Mouse (Mus musculus) MEL-GATA-1-ER (cell line): ENCODE results near the gene Pgbd1.
"Not testable (repeated sequence)": the region's sequence is repeated elsewhere in the genome, so short reads cannot be mapped to it uniquely, and the experiment has no call there.

Experiments used
- DNase-seq: peaks from one replicate; pipeline ENCODE4 v3.0.0-alpha.2; 2012; ENCODE audit warnings: low read depth; ENCODE audit errors: extremely low read depth

The Pgbd1 gene

DNA sequence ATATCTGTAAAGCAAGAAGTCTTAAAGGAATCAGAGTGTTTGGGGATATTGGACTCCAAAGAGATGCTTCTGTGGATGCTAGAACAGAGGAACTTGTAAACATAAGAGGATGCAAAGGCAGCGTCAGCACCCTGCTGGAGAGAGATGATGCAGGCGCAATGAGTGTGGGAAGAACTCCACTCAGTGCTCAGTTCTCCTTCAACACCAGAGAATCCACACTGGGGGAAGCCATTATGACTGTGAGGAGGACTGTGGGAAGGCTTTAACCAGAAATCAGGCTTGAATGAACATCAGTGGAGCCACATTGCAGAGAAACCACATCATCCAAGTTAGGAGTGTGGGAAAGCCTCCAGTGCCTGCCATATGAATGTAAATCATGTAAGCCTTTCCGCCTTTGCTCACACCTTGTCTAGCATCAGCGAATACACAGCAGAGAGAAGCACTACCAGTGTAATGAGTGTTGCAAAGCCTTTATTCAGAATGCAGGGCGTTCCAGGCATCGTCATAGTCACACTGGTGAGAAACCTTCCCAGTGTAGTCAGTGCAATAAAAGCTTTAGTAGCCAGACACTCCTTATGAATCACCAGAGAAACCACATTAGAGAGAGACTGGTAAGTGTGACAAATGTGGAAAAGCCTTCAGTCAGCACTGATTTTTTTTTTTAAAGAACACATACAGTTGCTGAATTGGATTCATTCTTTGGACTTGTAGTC is 23.4 kb downstream of the Pgbd1 start:
- DNase-seq = no peak

DNA sequence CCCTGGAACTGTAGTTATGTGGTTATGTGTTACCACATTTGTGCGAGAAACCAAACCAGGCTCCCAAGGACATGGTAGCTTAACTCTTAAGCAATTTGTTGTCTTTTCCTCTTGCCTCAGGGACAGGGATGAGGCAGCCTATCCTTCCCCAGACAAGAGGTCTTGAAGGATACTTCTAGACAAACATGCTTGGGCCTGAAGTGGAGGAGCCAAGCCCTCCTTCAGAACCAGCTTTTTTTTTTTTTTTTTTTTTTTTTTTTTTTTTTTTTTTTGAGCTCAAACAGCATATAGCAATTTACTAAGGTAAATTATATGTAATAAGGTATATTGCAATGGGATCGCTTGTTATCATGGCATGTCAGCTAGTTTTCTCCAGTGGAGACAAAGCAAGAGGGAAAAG is 25.1 kb downstream of the Pgbd1 start:
- no peak for DNase-seq

DNA sequence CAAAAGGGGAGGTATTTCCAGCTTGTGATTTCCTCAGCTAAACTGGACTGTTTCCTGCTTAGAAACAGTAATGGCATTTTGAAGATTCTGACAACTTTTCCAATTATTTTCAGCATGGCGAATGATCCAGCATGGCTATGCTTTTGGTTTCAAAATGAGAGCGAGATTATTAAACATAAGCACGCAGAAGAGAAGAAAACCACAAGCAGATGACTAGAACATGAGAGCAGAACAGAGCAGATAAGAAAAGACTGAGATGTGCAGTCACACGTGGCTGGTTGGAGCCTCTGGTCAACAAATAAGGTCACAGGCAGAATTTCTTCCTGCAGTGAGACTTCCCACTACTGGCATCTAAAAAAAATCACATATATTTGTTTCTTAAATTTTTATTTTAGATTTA is 25.6 kb downstream of the Pgbd1 start:
- DNase-seq = peak; percentile 39

DNA sequence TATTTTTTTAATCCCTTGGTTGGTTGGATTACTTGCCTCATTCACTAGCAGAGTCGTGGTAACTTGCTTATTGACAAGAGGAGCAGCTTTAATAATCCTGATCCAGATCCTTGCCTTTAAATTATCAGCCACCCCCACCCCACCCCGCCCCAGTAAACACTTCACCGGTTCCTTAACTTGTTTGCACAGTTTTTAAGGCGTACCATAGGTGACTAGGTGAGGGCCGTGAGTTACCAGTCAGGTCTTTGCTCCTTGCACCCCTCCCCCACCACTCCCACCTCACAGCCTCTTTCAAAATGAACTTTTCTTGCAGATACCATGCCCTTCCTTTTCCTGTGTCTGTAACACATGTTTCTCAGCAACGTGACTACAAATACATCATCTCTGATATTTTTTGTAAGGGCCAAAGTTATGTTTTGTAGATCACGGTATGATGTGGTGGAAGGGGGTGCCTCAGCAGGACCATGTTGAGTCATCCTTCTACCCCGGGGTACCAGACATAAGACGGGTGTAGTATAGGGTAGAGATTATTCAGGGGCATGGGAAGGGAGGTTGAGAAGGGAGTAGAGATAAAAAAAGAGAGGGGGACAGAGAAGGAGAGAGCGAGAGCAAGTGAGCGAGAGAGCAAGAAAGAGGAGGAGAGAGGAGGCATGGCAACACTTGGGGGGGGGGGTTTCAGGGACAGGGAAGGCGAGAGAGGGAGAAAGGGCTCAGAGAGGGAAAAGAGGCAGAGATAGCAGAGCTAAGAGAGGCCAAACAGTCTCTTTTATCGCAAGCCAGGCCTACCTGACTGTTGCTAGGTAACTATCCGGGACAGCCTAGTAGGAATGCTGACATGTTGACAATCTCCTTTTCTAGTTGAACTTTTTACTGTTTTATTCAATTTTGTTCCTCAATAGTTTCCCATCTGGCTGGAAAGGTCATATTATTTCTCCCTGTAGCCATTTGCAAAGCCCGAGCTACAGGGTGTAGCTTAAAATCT is 26.3 kb downstream of the Pgbd1 start:
- peak; percentile 39 for DNase-seq

DNA sequence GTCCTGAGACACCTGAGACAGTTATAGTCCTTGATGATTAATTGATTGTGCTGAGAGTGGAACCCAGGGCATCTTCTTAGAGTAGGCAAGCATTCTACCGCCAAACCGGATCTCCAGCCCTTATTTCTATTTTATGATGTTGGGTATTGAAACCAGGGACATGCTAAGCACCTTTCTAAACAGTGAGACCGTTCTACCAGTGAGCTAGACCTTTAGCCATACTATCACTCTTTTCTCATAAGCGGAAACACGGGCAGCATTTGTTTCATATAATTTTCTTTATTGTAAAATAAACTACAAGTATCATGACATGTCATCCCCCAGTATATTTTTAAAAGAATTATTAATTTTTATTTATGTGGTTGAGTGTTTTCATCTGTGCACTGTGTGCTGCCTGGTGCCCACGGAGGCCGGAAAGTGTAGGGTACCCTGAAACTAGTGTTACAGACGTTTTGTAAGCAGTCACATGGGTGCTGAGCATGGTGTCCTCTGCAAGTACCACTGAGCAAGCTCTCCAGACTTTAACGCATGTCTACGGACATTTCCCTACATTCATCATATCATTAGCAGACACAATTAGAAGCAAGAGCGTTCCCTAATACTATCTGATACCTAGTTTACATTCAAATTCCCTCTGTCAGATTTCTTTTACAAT is 31.9 kb downstream of the Pgbd1 start:
- DNase-seq = no peak

DNA sequence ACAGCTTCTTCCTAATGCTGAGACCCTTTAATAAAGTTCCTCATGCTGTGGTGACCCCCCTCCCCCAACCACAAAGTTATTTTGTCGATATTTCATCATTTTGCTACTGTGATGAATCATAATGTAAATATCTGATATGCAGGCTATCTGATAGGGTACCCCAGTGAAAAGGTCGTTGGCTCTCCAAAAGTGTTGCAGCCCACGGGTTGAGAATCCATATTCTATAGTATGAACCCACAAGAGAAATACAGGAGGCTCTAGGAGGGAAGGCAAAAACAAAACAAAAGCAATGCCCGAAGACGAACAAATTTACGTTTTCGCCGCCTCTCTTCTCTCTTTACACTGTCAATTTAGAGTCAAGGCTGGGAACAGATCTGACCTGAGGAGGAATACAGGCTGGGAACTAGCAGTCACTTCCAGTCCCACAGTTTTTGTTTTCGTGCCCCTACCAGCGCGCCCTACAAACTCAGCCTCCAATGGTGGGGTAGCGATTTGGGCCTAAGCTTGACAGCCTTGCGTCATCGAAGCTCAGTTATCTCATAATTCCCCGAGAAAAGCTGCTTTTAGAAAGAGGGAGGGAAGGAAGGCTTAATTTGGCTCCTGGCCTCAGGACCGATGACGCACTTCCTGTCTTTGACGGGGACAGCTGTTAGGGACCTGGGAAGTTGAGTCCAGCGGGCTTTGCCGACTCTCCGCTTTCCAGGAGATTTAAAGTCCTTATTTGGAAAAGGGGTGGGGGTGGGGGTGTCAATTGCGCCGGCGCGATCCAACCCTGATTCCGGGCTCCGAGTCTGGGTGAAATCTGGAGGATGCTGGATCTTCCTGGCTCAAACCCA is 32.7 kb downstream of the Pgbd1 start:
- no peak for DNase-seq

DNA sequence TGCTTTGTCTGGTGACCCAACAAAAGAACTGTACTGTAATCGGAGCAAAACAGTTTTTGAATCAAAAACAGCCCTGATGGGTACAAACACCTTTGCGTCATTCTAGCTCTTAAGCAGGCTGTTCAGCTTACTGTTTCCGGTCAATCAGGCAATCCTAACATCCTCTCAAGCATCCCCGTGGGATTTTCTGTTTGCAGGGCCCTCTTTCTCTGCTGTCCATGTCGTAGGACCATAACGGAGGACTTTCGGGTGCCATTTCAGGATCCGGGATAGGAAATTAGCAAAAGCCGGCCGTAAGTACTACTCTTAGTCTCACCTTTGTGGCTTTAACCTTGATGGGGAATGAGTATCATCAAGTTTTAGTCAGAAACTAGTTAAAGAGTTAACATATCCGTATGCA is 33.5 kb downstream of the Pgbd1 start:
- no peak for DNase-seq

DNA sequence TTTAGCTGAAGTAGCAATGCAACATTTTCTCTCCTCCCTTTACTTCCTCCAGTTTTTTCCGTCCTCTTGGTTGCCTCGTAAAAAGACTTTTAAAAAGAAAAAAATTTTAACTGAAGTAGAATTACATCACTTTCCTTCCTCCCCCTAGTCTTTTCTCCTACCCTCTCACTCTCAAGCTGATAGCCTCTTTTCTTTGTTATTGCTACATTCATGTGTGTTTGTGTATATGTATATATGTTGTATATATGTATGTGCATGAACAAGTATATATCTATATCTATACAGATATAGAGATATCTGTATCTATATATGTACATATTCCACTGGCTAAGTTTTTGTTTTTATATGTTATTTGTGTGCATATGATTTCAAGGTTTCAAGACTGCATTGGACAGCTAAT is 38.0 kb downstream of the Pgbd1 start:
- no peak for DNase-seq

DNA sequence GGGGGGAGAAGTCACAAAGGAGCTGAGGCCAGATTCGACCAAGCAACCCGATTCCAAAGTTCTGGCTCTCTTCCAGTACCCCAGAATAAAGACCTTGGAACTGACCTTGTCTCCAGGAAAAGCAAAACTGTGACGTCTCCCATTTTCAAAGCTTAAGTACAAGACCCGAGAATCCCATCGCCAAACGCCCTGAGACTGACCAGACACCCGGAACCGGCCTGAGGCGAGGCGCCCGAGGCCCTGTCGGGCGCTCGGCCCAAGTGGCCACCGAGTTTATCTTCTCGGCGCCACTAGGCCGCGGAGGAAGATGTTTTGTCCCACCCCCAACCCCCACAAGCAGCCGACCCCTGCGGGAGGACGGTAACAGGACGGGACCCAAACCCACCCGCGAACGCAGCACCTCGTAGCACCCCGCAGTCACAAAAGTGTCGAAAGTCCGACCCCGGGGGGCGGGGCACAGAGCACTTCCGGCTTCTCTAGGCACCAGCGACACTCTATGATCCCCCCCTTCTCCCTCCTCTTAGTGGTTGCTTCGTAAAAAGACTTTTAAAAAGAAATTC is 38.5 kb downstream of the Pgbd1 start, which contains the start of gene Zkscan3:
Gene Zkscan3, minus strand, starts transcription at position 469 of the 560 bp plus-strand sequence.
- peak; percentile 60 for DNase-seq

DNA sequence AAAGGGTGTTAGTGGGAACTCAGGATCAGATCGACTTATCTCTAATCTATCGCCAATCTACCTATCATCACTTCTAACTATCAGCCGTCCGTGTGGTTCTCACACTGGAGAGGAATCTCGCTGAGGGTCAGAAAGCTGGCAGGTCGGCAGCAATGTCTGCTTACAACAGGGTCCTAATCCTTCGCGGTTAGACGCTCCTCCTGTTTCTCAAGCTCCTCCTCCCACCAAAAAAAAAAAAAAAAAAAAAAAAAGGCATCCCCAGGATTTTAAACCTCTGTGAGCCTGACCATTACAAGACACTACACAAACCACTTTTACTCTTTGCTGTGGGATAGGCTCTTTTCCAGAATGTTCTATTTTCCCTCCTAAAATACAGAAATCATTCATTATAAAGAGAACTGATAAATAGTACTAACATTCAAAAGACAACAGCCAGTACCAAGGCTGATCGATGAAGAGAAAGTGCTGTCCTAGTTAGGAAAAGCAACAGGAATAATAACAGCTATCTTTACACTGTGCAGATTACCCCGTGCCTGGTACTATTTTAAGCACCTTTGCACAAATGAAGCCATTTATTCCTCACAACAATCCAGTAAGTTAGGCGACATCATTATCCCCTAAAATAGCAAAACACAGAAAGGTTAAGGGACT is 39.1 kb downstream of the Pgbd1 start:
- no peak for DNase-seq

DNA sequence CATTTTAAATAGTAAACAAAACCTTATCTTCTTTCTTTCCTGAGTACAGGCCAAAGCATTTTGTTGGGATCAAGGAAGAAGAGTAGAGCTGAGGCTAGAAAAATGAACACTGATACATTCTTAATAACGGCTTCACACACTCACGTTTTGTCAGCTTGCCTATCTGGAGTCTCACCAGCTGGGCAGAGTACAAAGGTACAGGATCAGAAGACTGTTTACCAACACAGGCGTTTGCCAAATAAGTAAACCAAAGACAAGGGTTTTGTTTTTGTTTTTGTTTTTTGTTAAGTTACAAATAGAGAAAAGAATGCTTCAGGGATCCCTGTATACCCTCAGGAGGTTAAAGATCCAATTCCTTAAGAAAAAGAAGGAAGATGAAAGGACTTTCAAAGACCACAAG is 39.7 kb downstream of the Pgbd1 start:
- no peak for DNase-seq

DNA sequence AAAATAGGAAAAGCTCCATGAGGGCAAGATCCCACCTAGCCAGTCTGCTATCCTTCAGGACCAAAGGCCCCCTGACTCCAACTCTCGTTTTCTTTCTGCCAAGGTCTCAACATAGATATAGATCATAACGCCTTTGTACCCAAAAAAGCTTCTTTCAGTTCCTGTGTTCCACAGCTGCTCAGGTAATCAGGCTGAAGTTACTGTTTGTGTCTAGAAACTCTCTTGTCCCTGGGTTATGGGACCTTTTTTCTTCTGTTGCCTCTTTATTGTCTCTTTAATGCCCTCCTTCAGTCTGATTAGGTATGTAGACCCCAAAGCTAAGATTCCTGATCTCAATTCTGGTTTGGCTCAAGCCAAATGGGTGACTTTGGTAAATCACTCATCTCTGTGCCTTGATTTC is 43.4 kb downstream of the Pgbd1 start:
- DNase-seq = no peak

DNA sequence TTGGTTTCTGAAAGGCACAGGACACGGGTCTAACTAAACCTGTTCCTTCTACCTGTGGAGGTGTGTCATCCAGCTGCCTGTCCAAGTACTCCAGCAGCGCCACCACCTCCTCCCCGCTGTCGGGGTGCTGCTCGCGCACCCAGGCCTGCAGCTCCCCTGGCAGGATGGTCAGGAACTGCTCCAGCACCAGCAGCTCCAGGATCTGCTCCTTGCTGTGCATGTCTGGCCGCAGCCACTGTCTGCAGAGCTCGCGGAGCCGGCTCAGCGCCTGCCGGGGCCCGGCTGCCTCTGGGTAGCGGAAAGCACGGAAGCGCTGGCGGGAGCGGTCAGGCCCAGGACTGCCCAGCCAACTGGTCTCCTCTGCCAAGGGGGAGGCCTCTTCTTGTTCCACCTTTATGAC is 44.8 kb downstream of the Pgbd1 start:
- DNase-seq = not testable (repeated sequence)

DNA sequence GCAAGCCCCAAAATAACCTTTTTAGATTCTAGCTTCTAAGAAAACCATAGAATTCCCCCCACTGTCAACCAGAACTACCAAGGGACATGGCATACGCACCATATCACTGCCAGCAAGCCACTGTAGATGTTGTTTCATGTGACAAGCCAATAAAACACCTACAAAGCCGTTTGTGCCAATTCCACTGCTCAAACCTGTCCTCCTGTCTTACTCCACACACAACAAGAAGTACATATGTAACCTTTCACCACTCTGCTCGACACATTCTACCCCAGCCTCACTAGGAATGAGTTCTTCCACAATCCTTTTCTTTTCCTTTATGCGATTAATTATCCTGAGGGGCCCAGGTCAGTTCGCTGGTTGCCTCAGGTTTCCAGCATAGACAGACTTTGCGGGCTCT is 45.2 kb downstream of the Pgbd1 start:
- no peak for DNase-seq

DNA sequence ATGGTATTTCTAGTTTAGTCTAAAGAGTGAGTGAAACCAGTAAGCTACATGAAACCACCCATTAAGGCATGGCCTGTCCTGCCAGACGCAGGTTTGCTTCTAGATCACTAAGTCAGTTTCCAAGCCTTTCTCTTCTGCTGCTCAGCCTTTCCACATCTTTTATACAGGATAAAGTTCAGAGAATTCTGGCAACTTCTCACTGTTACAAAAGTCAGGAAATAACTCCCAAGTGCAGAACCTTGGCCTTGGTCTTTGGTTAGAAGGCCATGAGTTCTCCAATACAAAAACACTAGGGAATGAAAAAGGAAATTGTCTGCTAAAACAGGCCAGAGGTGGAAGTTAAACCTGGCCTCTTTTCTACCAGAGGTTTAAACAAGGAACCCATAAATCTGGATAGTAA is 45.6 kb downstream of the Pgbd1 start:
- no peak for DNase-seq

DNA sequence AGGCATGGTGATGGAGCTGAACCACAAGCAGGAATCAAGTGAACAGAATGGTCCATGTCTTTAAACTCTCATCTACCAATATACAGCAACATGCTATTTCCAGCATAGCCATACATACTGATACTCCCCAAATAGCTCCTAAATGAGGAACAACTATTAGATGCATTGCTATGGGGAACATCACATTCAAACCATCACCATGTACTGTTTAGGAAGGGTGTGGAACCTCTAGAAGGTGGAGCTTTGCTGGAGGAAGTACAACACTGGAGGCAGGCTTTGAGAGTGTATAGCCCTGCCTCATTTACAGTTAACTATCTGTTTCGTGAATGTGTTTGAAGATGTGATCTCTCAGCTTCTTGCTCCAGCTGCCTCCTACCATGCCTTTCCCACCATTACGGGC is 63.1 kb downstream of the Pgbd1 start:
- peak; percentile 43 for DNase-seq

DNA sequence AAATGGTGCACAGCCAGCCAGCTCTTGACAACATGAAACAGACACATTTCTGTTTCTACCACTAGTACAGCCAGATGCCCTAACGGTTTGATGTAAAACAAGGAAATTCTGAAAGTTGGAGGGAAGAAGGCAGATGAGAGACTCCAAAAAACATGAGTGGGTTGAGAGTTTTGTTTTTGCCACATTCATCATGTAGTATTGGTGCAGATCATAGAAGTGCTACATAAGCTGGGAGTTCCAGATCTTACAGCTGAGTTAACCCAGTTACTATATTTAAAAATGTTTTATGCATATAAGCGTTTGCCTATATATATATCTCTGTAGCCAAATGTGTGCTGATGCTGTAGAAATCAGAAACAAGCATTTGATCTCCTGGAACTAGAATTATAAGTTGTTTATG is 68.2 kb downstream of the Pgbd1 start:
- DNase-seq = no peak
